Mouse (Mus musculus): ENCODE data around the gene Eif2b1.
"Not testable (repeated sequence)": the region's sequence is repeated elsewhere in the genome, so short reads cannot be mapped to it uniquely, and the experiment has no call there.

Gene Eif2b1

DNA sequence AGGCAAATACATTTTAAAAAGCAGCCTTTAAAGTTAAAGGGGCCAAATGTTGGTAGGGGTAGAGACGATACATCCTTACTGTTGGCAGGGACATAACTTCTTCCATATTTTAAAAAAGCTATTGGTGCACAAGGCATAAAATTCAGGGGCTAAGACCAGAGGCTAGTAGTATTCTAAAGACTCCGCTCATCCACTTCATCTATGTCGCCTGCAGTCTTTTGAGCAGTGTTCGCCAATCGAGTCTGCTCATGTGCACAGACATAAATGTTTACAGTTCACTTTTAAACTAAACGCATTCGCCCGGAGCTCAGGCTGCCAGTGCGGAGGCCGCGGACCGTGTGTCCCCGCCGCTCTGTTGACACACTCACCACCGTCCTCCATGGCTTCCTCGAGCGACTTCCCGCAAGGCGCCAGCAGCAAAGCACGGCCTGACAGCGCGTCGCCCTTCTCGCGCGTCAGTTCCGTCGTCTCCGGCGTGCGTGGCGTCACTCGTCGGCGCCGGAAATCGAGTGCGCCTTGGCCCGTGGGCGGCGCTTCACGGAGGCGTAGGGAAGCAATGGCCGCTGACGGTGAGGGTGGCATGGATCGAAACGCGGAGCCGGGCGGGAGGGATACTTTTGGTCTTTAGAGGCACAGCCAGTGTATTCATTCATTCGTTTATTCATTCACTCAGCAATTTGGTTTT, at the start of gene Eif2b1, which contains the start of gene Gtf2h3:
Gene Eif2b1 (minus strand): TSS at position 499 of the 685 bp plus-strand sequence.
Gene Gtf2h3 (plus strand): TSS at position 508 of the 685 bp plus-strand sequence.
- DNase-seq (ENCODE audit: low spot score in 2 of 2) = peak; percentile 88 to 92

DNA sequence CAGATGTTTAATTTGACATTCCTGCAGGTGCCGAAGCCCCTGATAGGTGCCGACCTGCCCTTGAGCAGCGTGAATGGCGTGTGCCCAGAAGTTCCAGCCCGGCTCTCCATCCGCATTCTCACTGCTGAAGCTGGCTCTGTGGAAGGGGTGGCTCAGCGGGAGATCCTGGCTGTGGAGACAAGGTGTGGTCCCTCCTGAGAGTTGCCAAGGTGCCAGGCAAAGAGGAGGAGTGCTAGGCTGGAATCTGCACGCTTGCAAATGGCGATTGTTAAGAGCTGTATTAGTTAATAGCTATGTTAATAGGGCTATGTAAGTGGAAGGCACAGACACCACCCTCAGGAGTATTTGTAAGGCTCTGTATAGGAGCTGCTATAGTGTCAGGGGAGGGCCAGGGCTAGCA, 45.4 kb upstream of the Eif2b1 start:
- no peak for DNase-seq (ENCODE audit: low spot score in 2 of 2)

DNA sequence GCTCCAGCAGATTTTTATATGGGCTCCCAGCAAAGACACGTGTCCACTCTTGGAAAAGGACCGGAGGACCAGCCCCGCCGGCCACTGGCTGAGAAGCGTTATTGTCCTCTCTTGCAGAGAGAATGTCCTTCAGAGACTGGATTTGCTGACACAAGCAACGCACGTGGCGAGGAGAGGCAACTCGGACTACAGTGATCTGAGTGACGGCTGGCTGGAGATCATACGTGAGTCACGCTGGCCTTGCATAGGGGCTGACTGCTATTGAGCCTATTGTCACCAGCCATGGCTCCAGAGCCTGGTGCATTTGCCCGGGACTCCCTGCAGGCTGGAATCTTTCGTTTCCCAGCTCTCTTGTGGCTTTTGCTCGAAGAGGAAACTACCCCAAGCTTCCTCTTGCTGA, 44.0 kb upstream of the Eif2b1 start:
- DNase-seq (ENCODE audit: low spot score in 2 of 2) = no peak

DNA sequence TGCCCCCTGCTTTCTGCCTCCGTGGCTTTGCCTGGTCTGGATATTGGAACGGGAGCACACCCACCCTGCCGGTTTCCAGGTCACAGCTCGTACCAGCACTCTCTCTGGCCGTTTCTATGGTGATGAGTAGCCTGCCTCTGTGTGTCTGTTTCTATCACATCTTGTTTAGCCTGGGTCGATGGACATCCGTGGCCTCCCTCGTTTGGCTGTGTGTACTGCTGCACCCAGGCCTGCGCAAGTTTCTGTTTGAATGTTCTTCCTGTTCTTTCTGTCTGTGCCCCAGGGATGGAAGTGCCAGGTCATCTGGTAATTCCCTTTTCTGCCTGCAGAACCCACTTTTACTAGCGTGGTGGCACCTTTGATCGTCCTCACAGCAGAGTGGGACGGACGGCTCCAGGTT, 42.4 kb upstream of the Eif2b1 start:
- DNase-seq (ENCODE audit: low spot score in 2 of 2) = no peak

DNA sequence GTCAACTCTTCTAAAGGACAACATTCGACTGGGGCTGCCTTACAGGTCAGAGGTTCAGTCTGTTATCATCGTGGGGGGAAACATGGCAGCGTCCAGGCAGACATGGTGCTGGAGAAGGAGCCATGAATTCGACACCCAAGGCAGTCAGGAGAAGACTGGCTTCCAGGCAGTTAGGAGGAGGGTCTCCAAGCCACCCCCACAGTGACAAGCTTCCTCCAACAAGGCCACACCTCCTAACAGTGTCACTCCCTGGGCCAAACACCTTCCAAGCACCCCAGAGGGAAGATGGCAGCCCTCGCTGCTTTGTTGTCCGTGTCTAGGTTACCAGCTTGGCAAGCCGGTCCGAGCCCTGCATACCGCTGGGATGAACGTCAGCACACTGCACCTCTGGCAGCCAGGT, 39.8 kb upstream of the Eif2b1 start:
- DNase-seq (ENCODE audit: low spot score in 2 of 2) = no peak

DNA sequence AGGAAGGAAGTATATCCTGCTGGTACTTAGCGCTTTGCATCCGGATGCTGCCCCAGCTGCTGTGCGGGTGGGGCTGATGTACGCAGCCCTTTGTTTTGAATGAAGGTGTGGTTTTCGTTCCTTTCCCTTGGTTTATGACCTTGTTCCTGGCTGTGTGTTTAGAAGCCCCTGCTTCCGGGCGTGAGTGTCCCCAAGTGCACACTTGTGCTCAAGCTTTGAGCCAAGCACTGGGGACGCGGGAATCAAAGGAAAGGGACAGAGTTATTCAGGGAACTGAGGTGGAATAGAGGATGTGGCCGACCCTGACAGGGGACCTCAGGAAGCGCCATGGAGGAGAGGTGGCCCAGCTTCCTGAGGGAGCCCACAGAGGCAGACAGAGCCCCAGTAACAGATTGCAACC, 35.8 kb upstream of the Eif2b1 start:
- DNase-seq (ENCODE audit: low spot score in 2 of 2) = no peak

DNA sequence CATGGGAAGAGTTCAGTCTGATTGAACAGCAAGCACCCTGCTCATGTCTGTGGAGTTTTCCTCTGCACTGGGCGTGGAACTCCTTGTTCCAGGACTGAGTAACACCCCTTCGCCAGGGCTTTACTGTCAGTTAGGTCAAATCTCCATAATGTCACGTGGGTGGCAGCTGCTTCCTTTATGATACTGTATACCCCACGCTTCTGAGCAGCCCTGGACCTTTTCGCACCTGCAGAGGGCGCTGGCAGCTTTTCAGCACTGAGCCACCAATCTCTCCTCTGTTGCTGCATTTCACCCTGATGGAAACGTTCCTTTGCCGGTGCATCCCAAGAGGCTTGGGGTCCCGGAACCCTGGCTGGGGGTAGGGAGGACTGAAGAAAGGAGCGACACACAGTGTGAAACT, 32.0 kb upstream of the Eif2b1 start:
- DNase-seq (ENCODE audit: low spot score in 2 of 2) = no peak

DNA sequence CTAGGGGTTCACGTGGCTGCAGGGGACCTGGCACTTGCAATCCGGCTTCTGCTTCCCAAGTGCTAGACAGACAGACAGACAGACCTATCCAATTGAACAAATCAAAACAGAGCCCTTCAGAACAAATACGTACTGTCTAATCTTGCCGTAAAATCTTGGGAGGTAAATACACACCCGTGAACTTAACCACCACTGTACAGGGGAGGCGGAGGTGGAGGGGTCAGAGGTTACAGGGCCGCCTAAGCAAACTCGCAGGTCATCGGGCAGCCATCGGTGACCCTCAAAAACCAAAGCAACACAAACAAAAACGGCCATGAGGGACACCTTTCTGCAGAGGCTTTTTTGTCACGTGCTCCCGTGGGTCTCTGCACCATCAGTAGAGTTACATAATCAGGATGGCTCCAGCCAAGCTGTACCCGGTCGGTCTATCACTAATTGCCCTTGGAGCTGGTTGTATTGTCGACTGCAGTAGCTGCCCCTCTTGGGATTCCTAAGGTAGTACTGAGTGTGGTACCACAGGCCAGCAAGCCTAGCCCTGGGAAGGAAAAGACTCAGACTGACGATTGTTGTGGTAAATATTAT, 26.2 kb upstream of the Eif2b1 start:
- no peak for DNase-seq (ENCODE audit: low spot score in 2 of 2)

DNA sequence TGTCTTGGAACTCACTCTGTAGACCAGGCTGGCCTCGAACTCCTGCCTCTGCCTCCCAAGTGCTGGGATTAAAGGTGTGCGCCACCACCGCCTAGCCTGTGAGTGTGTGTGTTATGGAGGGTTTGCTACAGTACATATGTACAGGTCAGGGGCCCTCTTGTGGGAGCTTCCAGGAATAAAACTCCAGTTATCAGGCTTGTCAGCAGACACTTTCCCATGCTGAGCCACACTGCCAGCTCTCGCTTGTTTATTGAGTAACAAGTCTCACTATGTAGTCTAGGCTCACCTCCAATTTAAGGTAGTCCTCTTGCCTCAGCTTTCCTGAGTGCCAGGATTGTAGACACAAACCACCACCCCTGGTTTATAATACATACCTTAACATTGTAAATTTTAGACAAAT, 25.4 kb upstream of the Eif2b1 start:
- no peak for DNase-seq (ENCODE audit: low spot score in 2 of 2)

DNA sequence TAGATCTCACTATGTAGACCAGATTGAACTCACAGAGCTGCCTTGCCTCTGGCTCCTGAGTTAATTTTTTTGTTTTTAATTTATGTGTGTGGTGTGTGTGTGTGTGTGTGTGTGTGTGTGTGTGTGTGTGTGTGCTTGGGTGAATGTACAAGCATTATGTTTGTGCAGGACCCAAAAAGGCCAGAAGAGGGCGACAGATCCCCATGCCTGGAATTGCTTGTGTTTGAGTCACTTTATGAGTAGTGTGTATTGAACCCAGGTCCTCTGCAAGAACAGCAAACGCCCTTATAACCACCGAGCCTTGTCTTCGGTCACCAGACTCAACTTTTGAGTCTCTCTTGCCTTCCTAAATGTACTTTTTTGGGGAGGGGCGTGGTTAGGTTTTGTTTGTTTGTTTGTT, 23.4 kb upstream of the Eif2b1 start:
- DNase-seq (ENCODE audit: low spot score in 2 of 2) = peak in 1 of 2 experiments; percentile 11

DNA sequence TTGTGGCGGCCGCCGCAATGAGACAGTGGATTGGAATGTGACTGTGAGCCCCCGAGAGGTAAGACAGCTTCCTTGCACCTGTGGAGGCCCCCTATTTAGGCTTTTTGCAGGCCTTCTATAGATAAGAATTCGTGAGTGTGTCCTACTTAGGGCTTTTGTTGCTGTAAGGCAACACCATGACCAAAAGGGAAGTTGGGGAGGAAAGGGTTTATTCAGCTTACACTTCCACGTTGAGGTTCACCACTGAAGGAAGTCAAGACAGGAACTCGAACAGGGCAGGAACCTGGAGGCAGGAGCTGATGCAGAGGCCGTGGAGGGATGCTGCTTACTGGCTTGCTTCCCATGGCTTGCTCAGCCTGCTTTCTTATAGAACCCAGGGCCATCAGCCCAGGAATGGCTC, 20.8 kb upstream of the Eif2b1 start:
- DNase-seq (ENCODE audit: low spot score in 2 of 2) = not testable (repeated sequence)

DNA sequence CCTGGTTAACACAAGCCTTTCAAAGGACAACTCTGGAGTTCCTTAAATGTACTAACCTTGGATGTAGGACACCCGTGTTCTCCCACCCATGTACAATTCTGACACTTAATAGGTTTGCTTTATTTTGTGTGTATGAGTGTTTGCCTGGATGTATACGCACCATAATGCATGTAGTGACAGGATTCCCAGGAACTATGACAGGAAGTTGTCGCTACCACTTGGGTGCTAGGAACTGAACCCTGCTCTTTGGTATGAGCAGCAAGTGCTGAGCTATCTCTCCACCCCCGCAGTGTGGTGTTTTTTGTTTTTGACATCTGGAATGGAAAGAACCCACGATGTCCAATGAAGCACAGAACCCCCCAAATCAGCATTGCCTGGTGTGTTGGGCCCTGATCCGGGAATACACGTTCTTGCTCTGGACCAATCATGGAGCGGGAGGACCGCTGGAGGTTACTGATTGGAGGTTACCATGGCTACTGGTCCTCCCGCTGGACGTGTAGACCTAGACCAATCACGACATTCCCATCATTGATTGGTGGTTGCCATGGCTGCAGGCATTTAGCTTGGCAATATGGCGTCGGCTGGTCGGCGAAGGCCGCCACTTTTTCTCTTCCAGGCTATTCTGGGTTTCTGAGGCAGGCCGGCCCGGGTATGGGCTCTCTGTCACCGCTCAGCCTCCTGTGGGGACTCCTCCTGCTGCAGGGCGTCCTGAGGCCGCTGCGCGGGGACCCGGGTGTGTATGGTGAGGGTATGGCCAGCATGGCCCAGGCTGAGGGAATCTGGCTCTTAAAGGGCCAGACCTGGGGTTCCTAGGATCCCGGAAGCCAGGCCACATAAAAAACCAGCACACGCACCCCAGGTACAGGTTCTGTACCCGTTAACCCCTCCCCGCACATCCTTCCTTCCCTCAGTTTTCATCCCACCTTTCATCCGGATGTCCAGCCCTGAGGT, 19.6 kb upstream of the Eif2b1 start:
- DNase-seq (ENCODE audit: low spot score in 2 of 2) = peak; percentile 82 to 89

DNA sequence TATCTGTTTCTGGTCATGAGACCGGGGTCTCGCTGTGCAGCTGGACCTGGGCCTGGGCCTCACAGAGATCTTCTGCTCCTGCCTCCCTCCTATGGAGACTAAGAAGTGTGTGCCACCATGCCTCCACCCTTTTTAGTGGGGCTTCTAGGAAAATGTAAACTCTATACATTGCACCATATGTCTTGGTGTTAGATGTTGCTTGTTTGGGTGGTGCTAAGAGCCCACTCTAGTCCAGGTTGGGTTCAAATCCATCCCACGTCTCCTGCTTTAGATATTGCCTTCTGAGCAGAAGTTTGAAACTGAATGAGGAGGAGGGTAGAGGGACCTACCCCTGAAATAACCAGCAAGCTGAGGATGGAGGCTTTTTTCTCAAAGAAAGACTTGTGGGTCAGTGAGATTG, 13.8 kb upstream of the Eif2b1 start:
- no peak for DNase-seq (ENCODE audit: low spot score in 2 of 2)

DNA sequence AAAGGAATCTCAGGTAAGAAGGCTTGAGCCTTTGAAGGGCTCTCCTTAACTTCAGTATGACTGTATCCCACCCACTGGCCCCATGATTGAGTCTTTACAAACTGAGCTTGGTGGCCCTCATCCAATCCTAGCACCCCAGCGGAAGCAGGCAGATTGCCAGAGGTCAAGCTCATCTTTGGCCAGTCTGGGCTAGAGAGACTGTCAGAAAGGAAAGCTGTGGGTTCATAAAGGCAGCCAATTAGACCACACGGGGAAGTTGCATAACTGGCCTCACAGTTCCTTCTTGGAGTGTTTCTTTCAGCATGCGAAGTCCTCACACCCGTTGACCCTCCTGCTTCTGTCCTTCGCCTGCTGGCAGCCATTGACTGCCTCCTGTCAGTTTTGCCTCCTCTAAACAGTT, 3.6 kb upstream of the Eif2b1 start:
- DNase-seq (ENCODE audit: low spot score in 2 of 2) = no peak

DNA sequence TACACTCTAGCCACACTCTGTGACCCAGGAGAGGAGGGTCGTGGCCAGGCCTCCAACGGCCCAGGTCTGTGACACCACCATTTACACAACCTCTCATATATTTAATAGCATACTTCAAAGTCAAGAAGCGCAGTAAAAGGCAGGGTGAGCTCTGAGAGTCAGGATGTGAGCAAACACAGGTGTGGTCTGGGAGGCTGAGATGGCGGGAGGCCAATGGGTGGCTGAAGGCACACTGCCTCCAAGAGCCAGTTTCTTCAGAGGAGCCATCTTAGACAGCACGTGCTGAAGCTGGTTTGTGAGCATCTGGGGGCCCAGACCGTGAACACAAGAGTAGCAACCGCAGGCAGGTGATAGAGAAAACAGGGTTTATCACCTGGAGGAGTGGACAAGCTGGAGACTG, 3.5 kb downstream of the Eif2b1 start:
- no peak for DNase-seq (ENCODE audit: low spot score in 2 of 2)

DNA sequence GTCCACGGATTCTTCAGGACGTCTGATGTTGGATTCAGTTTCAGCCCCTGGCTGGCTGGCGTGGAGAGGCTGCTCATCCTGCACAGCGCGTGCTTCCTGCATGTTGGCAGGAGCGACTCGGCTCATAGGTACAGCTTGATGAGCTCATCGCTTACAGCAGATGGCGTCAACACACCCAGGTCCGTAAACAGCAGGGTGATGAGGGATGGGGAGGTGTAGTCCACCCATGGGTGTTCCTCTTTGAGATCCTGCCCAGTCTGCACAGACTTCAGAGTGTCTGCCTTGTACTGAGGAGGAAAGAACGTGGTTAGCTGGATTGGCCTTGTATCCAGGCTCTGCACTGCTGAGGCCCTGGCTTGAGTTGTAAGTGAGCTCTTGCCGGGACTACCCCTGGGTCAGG, 7.9 kb downstream of the Eif2b1 start:
- DNase-seq (ENCODE audit: low spot score in 2 of 2) = no peak

DNA sequence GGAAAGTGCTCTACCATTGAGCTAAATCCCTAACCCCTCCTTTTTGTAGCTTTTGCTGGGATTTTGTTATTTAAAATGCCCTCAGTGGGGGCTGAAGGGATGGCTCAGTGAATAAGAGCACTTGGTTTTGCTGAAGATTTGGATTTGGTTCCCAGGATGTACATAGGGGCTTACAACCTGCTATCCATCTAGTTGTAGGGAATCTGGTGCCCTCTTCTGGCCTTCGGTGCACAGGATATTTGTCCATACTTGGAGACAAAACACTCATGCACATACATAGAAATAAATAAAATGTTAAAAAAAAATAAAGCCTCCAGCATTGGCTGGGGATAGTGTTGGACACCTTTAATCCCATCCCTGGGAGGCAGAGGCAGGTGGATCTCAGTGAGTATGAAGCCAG, 23.8 kb downstream of the Eif2b1 start:
- no peak for DNase-seq (ENCODE audit: low spot score in 2 of 2)

DNA sequence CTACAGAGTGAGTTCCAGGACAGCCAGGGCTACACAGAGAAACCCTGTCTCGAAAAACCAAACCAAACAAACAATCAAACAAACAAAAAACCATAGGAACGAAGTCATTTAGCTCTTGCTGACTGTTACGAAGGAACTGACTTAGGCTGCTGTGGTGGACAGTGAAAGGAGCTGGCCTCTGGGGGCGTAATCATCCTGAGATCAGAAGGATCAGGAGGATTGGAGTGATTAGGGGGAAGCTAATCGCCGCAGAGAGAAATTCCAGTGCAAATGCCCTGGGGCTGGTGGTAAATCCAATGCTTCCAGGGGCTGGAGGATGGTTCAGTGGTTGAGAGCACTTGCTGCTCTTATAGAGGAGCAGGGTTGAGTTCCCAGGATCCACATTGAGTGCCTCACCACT, 25.3 kb downstream of the Eif2b1 start:
- no peak for DNase-seq (ENCODE audit: low spot score in 2 of 2)

DNA sequence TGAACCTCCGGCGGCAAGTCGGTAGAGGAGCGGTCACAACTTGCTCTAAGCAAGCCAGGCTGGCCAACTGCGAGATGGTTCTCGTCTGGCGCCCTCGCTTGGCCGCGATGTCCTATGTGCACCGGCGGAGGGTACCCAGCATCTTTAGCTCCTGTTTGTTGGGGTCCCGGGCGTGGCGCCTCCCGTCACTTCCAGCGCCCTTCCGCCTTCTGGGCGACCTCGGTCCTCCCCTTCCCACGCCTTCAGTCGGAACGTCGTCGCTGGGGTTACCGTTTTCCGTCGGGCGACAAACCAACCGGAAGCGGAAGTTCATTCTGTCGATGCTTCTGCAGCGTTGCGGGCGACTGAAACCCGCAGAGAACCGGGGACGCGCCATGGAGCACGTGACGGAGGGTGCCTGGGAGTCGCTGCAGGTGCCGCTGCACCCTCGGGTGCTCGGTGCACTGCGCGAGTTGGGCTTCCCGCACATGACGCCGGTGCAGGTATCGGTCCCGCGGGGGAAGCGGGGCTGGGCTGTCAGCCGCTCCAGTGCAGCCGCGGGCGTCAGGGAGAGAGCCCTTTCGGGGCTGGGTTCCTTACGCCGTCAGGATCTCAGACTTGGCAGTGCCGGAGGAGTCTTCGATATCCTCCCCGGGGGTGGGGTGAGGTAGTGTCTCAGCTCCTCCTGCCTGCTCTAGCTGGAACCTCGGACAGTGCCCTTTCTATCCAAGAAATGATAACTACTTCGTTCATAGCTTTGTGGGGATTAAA, 26.2 kb downstream of the Eif2b1 start, which contains the start of gene Ddx55:
Gene Ddx55 (plus strand): TSS at position 307 of the 750 bp plus-strand sequence.
- peak; percentile 86 to 87 for DNase-seq (ENCODE audit: low spot score in 2 of 2)

DNA sequence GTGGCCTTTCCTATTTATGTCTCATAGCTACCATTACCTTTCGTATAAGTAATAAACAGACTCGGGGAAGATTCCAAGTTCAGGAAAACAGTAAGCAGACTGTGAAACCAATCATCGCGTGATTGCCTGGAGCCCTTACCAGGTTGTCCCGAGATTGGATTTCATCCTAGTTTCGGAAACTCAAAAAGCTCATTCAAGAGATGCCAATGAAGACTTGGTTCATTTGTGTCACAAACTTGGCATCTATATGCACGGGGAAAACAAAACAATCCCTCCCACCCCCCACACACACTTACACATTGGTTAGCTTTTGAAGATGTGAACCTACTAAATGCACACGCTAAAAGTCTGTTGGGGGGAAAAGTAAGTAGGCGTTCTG, 26.8 kb downstream of the Eif2b1 start:
- DNase-seq (ENCODE audit: low spot score in 2 of 2) = no peak

DNA sequence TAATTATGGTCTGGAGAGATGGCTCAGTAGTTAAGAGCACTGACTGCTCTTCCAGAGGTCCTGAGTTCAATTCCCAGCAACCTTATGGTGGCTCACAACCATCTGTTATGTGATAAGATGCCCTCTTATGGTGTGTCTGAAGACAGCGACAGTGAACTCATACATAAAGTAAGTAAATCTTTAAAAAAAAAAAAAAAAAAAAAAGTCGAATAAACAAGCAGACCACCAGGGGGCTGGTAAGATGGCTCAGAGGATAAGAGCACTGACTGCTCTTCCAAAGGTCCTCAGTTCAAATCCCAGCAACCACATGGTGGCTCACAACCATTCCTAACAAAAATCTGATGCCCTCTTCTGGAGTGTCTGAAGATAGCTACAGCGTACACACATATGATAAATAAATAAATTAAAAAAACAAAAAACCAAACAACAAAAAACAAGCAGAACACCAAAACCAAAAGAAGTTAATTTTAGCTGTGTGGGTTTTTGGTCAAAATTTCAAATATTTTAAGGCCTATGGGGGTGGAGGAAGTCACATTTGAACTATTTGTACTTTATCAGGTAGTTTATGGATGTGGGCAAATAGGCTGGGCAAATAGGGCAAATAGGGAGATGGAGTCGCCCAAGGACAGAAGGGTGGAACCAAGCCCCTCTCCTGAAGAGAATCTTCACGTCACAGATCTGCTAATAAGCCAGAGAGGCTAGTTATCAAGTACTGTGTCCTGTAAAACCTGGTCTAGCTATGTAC, 27.4 kb downstream of the Eif2b1 start:
- DNase-seq (ENCODE audit: low spot score in 2 of 2) = not testable (repeated sequence)
